20 mouse cellular contexts compared by ENCODE assay signal in the genomic region with DNA sequence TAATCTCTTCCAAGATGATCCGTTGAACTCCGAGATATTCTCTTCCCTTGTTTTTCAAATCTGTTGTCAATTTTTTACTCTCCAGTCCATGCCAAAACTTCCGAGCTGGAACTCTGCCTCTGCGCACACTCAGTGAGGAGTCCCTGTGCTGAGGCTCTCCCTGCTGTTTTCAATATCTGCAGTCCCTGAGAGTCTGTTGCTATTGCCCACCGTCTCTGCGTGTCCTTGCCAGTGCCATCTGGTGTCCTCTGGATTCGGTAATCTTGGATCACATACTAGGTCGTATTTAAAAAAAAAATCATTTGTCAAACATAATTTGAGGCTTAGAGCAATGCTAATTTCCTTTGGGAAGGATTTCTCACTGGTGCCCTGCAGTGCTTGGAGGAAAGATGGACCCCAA. TPM values are rescaled to one million over a fixed set of nuclear protein-coding genes. Genes with fewer than 3 reads are reported as not detected.
DNase-seq lines count a peak whose midpoint lies in the region; ATAC-seq and TF ChIP-seq lines count a peak whose summit lies in the region.
"Had no signal": no experiment of that assay in that cellular context is flagged by ENCODE, and none has a peak within 500 bp of the region (broad histone marks: within the 10 kb centered on the region; RNA-seq: fewer than 3 reads in every experiment).

No protein-coding gene starts in this region.

- no peaks in the 10 kb centered on the region for H3K36me3 ChIP-seq in forebrain, embryonic 13.5 days (ENCODE audit: poor library complexity, severe bottlenecking)
- H3K36me3 ChIP-seq in forebrain, embryonic 11.5 days (ENCODE audit: control insufficient read depth, insufficient read depth, low read length) = no peaks in the 10 kb centered on the region
- H3K36me3 ChIP-seq in midbrain, embryonic 11.5 days (ENCODE audit: control insufficient read depth, insufficient read depth, low read length) = no peaks in the 10 kb centered on the region
- H3K36me3 ChIP-seq in midbrain, embryonic 13.5 days = no peaks in the 10 kb centered on the region
- no peaks in the 10 kb centered on the region for H3K36me3 ChIP-seq in lung, postnatal 0 days (ENCODE audit: insufficient read depth, low read length)
- H3K36me3 ChIP-seq: heart, embryonic 12.5 days; liver, embryonic 12.5 days had no signal

- no peaks in the 10 kb centered on the region for H3K9me3 ChIP-seq in forebrain, embryonic 13.5 days (replicated peaks)
- H3K9me3 ChIP-seq in forebrain, embryonic 11.5 days (ENCODE audit: control insufficient read depth, low read length) = no peaks in the 10 kb centered on the region
- no peaks in the 10 kb centered on the region for H3K9me3 ChIP-seq in midbrain, embryonic 11.5 days (ENCODE audit: control insufficient read depth, low read length)
- no peaks in the 10 kb centered on the region for H3K9me3 ChIP-seq in midbrain, embryonic 13.5 days
- no peaks in the 10 kb centered on the region for H3K9me3 ChIP-seq in lung, postnatal 0 days (ENCODE audit: low read length)
- H3K9me3 ChIP-seq: heart, embryonic 12.5 days; liver, embryonic 12.5 days had no signal

- no peak overlapping the region for H3K4me2 ChIP-seq in forebrain, embryonic 13.5 days
- H3K4me2 ChIP-seq in forebrain, embryonic 11.5 days (ENCODE audit: low read depth, low read length, severe bottlenecking) = no peak overlapping the region
- no peak overlapping the region for H3K4me2 ChIP-seq in midbrain, embryonic 11.5 days
- H3K4me2 ChIP-seq in midbrain, embryonic 13.5 days (replicated peaks) = no peak overlapping the region
- H3K4me2 ChIP-seq in lung, postnatal 0 days (replicated peaks; ENCODE audit: low read depth, low read length) = no peak overlapping the region
- H3K4me2 ChIP-seq: heart, embryonic 12.5 days; liver, embryonic 12.5 days had no signal

- H3K27me3 ChIP-seq in forebrain, embryonic 13.5 days = no peaks in the 10 kb centered on the region
- no peaks in the 10 kb centered on the region for H3K27me3 ChIP-seq in forebrain, embryonic 11.5 days (ENCODE audit: control insufficient read depth, insufficient read depth, low read length)
- no peaks in the 10 kb centered on the region for H3K27me3 ChIP-seq in midbrain, embryonic 11.5 days (ENCODE audit: control insufficient read depth, insufficient read depth, low read length)
- 0 out of 2 replicates have a peak, but pooled peaks cover 4% of the 10 kb centered on the region for H3K27me3 ChIP-seq in midbrain, embryonic 13.5 days
- no peaks in the 10 kb centered on the region for H3K27me3 ChIP-seq in lung, postnatal 0 days (replicated peaks; ENCODE audit: insufficient read depth, low read length)

- no peak overlapping the region for H3K4me3 ChIP-seq in forebrain, embryonic 13.5 days
- no peak overlapping the region for H3K4me3 ChIP-seq in forebrain, embryonic 11.5 days (ENCODE audit: low read depth, low read length)
- no peak overlapping the region for H3K4me3 ChIP-seq in midbrain, embryonic 11.5 days (ENCODE audit: low read depth, low read length)
- no peak overlapping the region for H3K4me3 ChIP-seq in midbrain, embryonic 13.5 days (replicated peaks)
- H3K4me3 ChIP-seq in lung, postnatal 0 days (ENCODE audit: low read depth, low read length) = no peak overlapping the region
- H3K4me3 ChIP-seq: heart, embryonic 12.5 days; liver, embryonic 12.5 days; myocyte had no signal

- H3K27ac ChIP-seq in forebrain, embryonic 13.5 days = peak overlapping the region; percentile 35; the same call in 1 of the 2 replicates
- H3K27ac ChIP-seq in forebrain, embryonic 11.5 days (ENCODE audit: low read depth, low read length) = no peak overlapping the region
- H3K27ac ChIP-seq in midbrain, embryonic 11.5 days (ENCODE audit: low read depth, low read length) = no peak overlapping the region
- H3K27ac ChIP-seq in midbrain, embryonic 13.5 days = no peak overlapping the region
- no peak overlapping the region for H3K27ac ChIP-seq in lung, postnatal 0 days (ENCODE audit: low read length)
- H3K27ac ChIP-seq: liver, embryonic 12.5 days had no signal

- peaks cover 5% of the 10 kb centered on the region; the same call in 1 of the 2 replicates for H3K4me1 ChIP-seq in forebrain, embryonic 13.5 days
- H3K4me1 ChIP-seq in forebrain, embryonic 11.5 days (replicated peaks; ENCODE audit: control insufficient read depth, insufficient read depth, low read length) = no peaks in the 10 kb centered on the region
- no peaks in the 10 kb centered on the region for H3K4me1 ChIP-seq in midbrain, embryonic 11.5 days (ENCODE audit: control insufficient read depth, insufficient read depth, low read length)
- H3K4me1 ChIP-seq in midbrain, embryonic 13.5 days (replicated peaks) = peaks cover 7% of the 10 kb centered on the region
- H3K4me1 ChIP-seq in lung, postnatal 0 days (ENCODE audit: insufficient read depth, low read depth, low read length) = no peaks in the 10 kb centered on the region

- no peak overlapping the region for H3K9ac ChIP-seq in forebrain, embryonic 13.5 days
- no peak overlapping the region for H3K9ac ChIP-seq in forebrain, embryonic 11.5 days (ENCODE audit: low read length)
- H3K9ac ChIP-seq in midbrain, embryonic 11.5 days (ENCODE audit: low read length) = no peak overlapping the region
- no peak overlapping the region for H3K9ac ChIP-seq in midbrain, embryonic 13.5 days (replicated peaks)
- H3K9ac ChIP-seq in lung, postnatal 0 days (replicated peaks; ENCODE audit: low read depth) = no peak overlapping the region
- H3K9ac ChIP-seq: heart, embryonic 12.5 days; liver, embryonic 12.5 days had no signal

- no peak for TF ChIP-seq CTCF in lung, postnatal 0 days (IDR thresholded peaks at IDR 0.05)

- DNase-seq in forebrain, embryonic 11.5 days (ENCODE audit: low spot score) = no peak
- peak; percentile 80 for DNase-seq in midbrain, embryonic 11.5 days (ENCODE audit: low spot score, missing footprints)
- peak; percentile 93 for DNase-seq in cerebellum, adult 9-11 months
- peak; percentile 59 to 79 for DNase-seq in layer of hippocampus, postnatal 14 days (ENCODE audit: low spot score in 2 of 2)
- no peak for DNase-seq in right cerebral cortex, postnatal 14 days
- DNase-seq in lung, postnatal 0 days (ENCODE audit: low spot score) = no peak
- DNase-seq: adrenal gland, adult 2 months; kidney, postnatal 14 days had no signal

- ATAC-seq in forebrain, embryonic 13.5 days = no peak
- ATAC-seq in forebrain, embryonic 11.5 days (replicated peaks; ENCODE audit: low FRiP score) = no peak
- no peak for ATAC-seq in midbrain, embryonic 11.5 days (ENCODE audit: low FRiP score)
- no peak for ATAC-seq in midbrain, embryonic 13.5 days
- no peak for ATAC-seq in lung, postnatal 0 days
- ATAC-seq: intestine, postnatal 0 days; liver, embryonic 12.5 days had no signal

- WGBS in forebrain, embryonic 13.5 days = 62% methylated on average over 8 of the region's 8 CpGs
- 73% methylated on average over 8 of the region's 8 CpGs for WGBS in forebrain, embryonic 11.5 days
- WGBS in midbrain, embryonic 11.5 days = 71% methylated on average over 8 of the region's 8 CpGs
- WGBS in midbrain, embryonic 13.5 days = 68% methylated on average over 8 of the region's 8 CpGs
- 66% methylated on average over 8 of the region's 8 CpGs for WGBS in lung, postnatal 0 days

- TF ChIP-seq EP300 in lung, postnatal 0 days (IDR thresholded peaks at IDR 0.05) = no peak

RNA-seq across cellular contexts. Expression of a gene that starts 6.4 kb away (rescaled TPM):
- polyA plus RNA-seq in forebrain, embryonic 13.5 days (2015; fragmentation: Nextera tagmentation; extraction: Ambion mirVana) = 0.27 and 0.31 TPM in 2 replicates
- polyA plus RNA-seq in forebrain, embryonic 11.5 days (2014; fragmentation: Nextera tagmentation; extraction: Ambion mirVana) = 0.20 and 0.37 TPM in 2 replicates
- polyA plus RNA-seq in midbrain, embryonic 11.5 days (2014; fragmentation: Nextera tagmentation; extraction: Ambion mirVana) = 0.11 and 0.19 TPM in 2 replicates
- 0.32 and 0.40 TPM in 2 replicates for polyA plus RNA-seq in midbrain, embryonic 13.5 days (2015; fragmentation: Nextera tagmentation; extraction: Ambion mirVana)
- under 1 TPM; 0.24 to 0.32 TPM for total RNA-seq in layer of hippocampus, postnatal 14 days (2021)
- polyA plus RNA-seq in lung, postnatal 0 days (2015; fragmentation: Nextera tagmentation; extraction: Ambion mirVana) = 2.1 and 2.4 TPM in 2 replicates
- total RNA-seq: left cerebral cortex, postnatal 14 days had no signal
- polyA plus RNA-seq: myocyte had no signal

RNA-seq across cellular contexts. Expression of a gene that starts 6.6 kb away (rescaled TPM):
- polyA plus RNA-seq in forebrain, embryonic 13.5 days (2015; fragmentation: Nextera tagmentation; extraction: Ambion mirVana) = 40.8 and 41.0 TPM in 2 replicates
- polyA plus RNA-seq in forebrain, embryonic 11.5 days (2014; fragmentation: Nextera tagmentation; extraction: Ambion mirVana) = 22.1 and 24.1 TPM in 2 replicates
- polyA plus RNA-seq in midbrain, embryonic 11.5 days (2014; fragmentation: Nextera tagmentation; extraction: Ambion mirVana) = 14.4 and 15.5 TPM in 2 replicates
- 45.3 and 46.4 TPM in 2 replicates for polyA plus RNA-seq in midbrain, embryonic 13.5 days (2015; fragmentation: Nextera tagmentation; extraction: Ambion mirVana)
- 10 to 100 TPM; 87.4 to 93.8 TPM for total RNA-seq in layer of hippocampus, postnatal 14 days (2021)
- polyA plus RNA-seq in lung, postnatal 0 days (2015; fragmentation: Nextera tagmentation; extraction: Ambion mirVana) = 0.84 and 2.2 TPM in 2 replicates
- total RNA-seq: megakaryocyte-erythroid progenitor cell, adult 5-6 weeks had no signal

RNA-seq across cellular contexts. Expression of a gene that starts 48.1 kb away (rescaled TPM):
- 8.5 and 8.7 TPM in 2 replicates for polyA plus RNA-seq in forebrain, embryonic 13.5 days (2015; fragmentation: Nextera tagmentation; extraction: Ambion mirVana)
- 10.4 and 11.6 TPM in 2 replicates for polyA plus RNA-seq in forebrain, embryonic 11.5 days (2014; fragmentation: Nextera tagmentation; extraction: Ambion mirVana)
- polyA plus RNA-seq in midbrain, embryonic 11.5 days (2014; fragmentation: Nextera tagmentation; extraction: Ambion mirVana) = 11.1 and 11.6 TPM in 2 replicates
- polyA plus RNA-seq in midbrain, embryonic 13.5 days (2015; fragmentation: Nextera tagmentation; extraction: Ambion mirVana) = 11.3 and 11.8 TPM in 2 replicates
- total RNA-seq in layer of hippocampus, postnatal 14 days (2021) = 100 to 1,000 TPM; 156 to 159 TPM
- polyA plus RNA-seq in lung, postnatal 0 days (2015; fragmentation: Nextera tagmentation; extraction: Ambion mirVana) = 78.2 and 80.0 TPM in 2 replicates

RNA-seq across cellular contexts. Expression of a gene that starts 50.8 kb away (rescaled TPM):
- polyA plus RNA-seq in forebrain, embryonic 13.5 days (2015; fragmentation: Nextera tagmentation; extraction: Ambion mirVana) = not detected in 2 replicates
- not detected in 2 replicates for polyA plus RNA-seq in forebrain, embryonic 11.5 days (2014; fragmentation: Nextera tagmentation; extraction: Ambion mirVana)
- polyA plus RNA-seq in midbrain, embryonic 11.5 days (2014; fragmentation: Nextera tagmentation; extraction: Ambion mirVana) = not detected in 2 replicates
- not detected in 2 replicates for polyA plus RNA-seq in midbrain, embryonic 13.5 days (2015; fragmentation: Nextera tagmentation; extraction: Ambion mirVana)
- not detected for total RNA-seq in layer of hippocampus, postnatal 14 days (2021)
- 0.20 TPM in 1 of 2 replicates, not detected in the other for polyA plus RNA-seq in lung, postnatal 0 days (2015; fragmentation: Nextera tagmentation; extraction: Ambion mirVana)
- total RNA-seq: adrenal gland, adult 2 months; gastrocnemius, adult 8-10 months; left cerebral cortex, postnatal 14 days; megakaryocyte-erythroid progenitor cell, adult 5-6 weeks had no signal
- polyA plus RNA-seq: adrenal gland, adult 2 months; heart, embryonic 12.5 days; hindbrain, embryonic 11.5 days; intestine, postnatal 0 days; liver, embryonic 12.5 days; lung, embryonic 16.5 days; myocyte; stomach, embryonic 14.5 days had no signal

RNA-seq across cellular contexts. Expression of a gene that starts 53.4 kb away (rescaled TPM):
- polyA plus RNA-seq in forebrain, embryonic 13.5 days (2015; fragmentation: Nextera tagmentation; extraction: Ambion mirVana) = 19.8 and 22.0 TPM in 2 replicates
- 18.2 and 19.6 TPM in 2 replicates for polyA plus RNA-seq in forebrain, embryonic 11.5 days (2014; fragmentation: Nextera tagmentation; extraction: Ambion mirVana)
- 9.4 and 10.8 TPM in 2 replicates for polyA plus RNA-seq in midbrain, embryonic 11.5 days (2014; fragmentation: Nextera tagmentation; extraction: Ambion mirVana)
- 24.5 and 26.7 TPM in 2 replicates for polyA plus RNA-seq in midbrain, embryonic 13.5 days (2015; fragmentation: Nextera tagmentation; extraction: Ambion mirVana)
- 100 to 1,000 TPM; 139 to 144 TPM for total RNA-seq in layer of hippocampus, postnatal 14 days (2021)
- polyA plus RNA-seq in lung, postnatal 0 days (2015; fragmentation: Nextera tagmentation; extraction: Ambion mirVana) = 3.9 TPM in 2 replicates

Comparison
In these comparisons a context has a peak if more than half of its experiments do, and no peak if none do; other contexts are left out.
1. DNase-seq: peak in midbrain, embryonic 11.5 days (single experiment), cerebellum, adult 9-11 months (single experiment) and layer of hippocampus, postnatal 14 days (2 of 2); none in forebrain, embryonic 11.5 days (single experiment), right cerebral cortex, postnatal 14 days (single experiment) and lung, postnatal 0 days (single experiment).